9 mouse cellular contexts compared by ENCODE assay signal in genomic region chr11:94549691-94550441, GRCm38 (mm10). TPM values are rescaled to one million over a fixed set of nuclear protein-coding genes. Genes with fewer than 3 reads are reported as not detected.
DNase-seq lines count a peak whose midpoint lies in the region; ATAC-seq and TF ChIP-seq lines count a peak whose summit lies in the region.
"Had no signal": no experiment of that assay in that cellular context is flagged by ENCODE, and none has a peak within 500 bp of the region (broad histone marks: within the 10 kb centered on the region; RNA-seq: fewer than 3 reads in every experiment).

No protein-coding gene starts in this region.

- WGBS in cerebellum, adult 2 months = 75% methylated on average over 10 of the region's 10 CpGs
- 51% methylated on average over 10 of the region's 10 CpGs for WGBS in lung, embryonic 15.5 days
- WGBS in lung, postnatal 0 days = 55% methylated on average over 10 of the region's 10 CpGs
- WGBS in olfactory bulb, adult 2 months = 55% methylated on average over 10 of the region's 10 CpGs

- peaks cover 7% of the 10 kb centered on the region; the same call in 1 of the 2 replicates for H3K4me1 ChIP-seq in cerebellum, adult 2 months (ENCODE audit: control insufficient read depth, insufficient read depth, low read length)
- peaks cover 23% of the 10 kb centered on the region for H3K4me1 ChIP-seq in lung, embryonic 15.5 days
- no peaks in the 10 kb centered on the region; the same call in 1 of the 2 replicates for H3K4me1 ChIP-seq in lung, postnatal 0 days (ENCODE audit: insufficient read depth, low read depth, low read length)
- peaks cover 8% of the 10 kb centered on the region; the same call in 1 of the 2 replicates for H3K4me1 ChIP-seq in olfactory bulb, adult 2 months (ENCODE audit: control insufficient read depth, insufficient read depth, low read length)

- no peak for ATAC-seq in lung, embryonic 15.5 days (ENCODE audit: borderline replicate concordance, extremely low read depth, low FRiP score, low TSS enrichment)
- no peak for ATAC-seq in lung, postnatal 0 days

- TF ChIP-seq CTCF in cerebellum, adult 2 months (IDR thresholded peaks at IDR 0.05; ENCODE audit: borderline replicate concordance, insufficient read depth, low read depth, low read length) = no peak
- no peak for TF ChIP-seq CTCF in lung, postnatal 0 days (IDR thresholded peaks at IDR 0.05)
- TF ChIP-seq CTCF in layer of hippocampus, adult 2 months (conservative IDR thresholded peaks at IDR 0.05) = no peak
- TF ChIP-seq CTCF in olfactory bulb, adult 2 months (IDR thresholded peaks at IDR 0.05; ENCODE audit: insufficient read depth, low read depth, low read length) = no peak

- no peaks in the 10 kb centered on the region for H3K36me3 ChIP-seq in lung, embryonic 15.5 days
- no peaks in the 10 kb centered on the region for H3K36me3 ChIP-seq in lung, postnatal 0 days (ENCODE audit: insufficient read depth, low read length)

- no peaks in the 10 kb centered on the region for H3K9me3 ChIP-seq in lung, embryonic 15.5 days
- no peaks in the 10 kb centered on the region for H3K9me3 ChIP-seq in lung, postnatal 0 days (ENCODE audit: low read length)

- no peak overlapping the region for H3K9ac ChIP-seq in lung, embryonic 15.5 days
- H3K9ac ChIP-seq in lung, postnatal 0 days (replicated peaks; ENCODE audit: low read depth) = no peak overlapping the region

- H3K27ac ChIP-seq in cerebellum, adult 2 months (ENCODE audit: insufficient read depth, low read length) = peak overlapping the region; percentile 88; the same call in 1 of the 2 replicates
- peak overlapping the region; percentile 91; the same call in 1 of the 2 replicates for H3K27ac ChIP-seq in lung, embryonic 15.5 days
- no peak overlapping the region for H3K27ac ChIP-seq in lung, postnatal 0 days (ENCODE audit: low read length)
- H3K27ac ChIP-seq in layer of hippocampus, adult 2 months = peak overlapping the region; percentile 98
- peak overlapping the region; percentile 93 for H3K27ac ChIP-seq in olfactory bulb, adult 2 months (ENCODE audit: insufficient read depth, low read depth, low read length)

- peak overlapping the region; percentile 89; the same call in 1 of the 2 replicates for H3K4me2 ChIP-seq in lung, embryonic 15.5 days
- H3K4me2 ChIP-seq in lung, postnatal 0 days (replicated peaks; ENCODE audit: low read depth, low read length) = no peak overlapping the region

- no peak for TF ChIP-seq POLR2A in cerebellum, adult 2 months (IDR thresholded peaks at IDR 0.05; ENCODE audit: borderline replicate concordance, insufficient read depth, low read length)
- no peak for TF ChIP-seq POLR2A in olfactory bulb, adult 2 months (IDR thresholded peaks at IDR 0.05; ENCODE audit: insufficient read depth, low read depth, low read length)

- no peaks in the 10 kb centered on the region for H3K27me3 ChIP-seq in cerebellum, adult 2 months (ENCODE audit: control insufficient read depth, insufficient read depth, low read length)
- H3K27me3 ChIP-seq in lung, embryonic 15.5 days = no peaks in the 10 kb centered on the region
- H3K27me3 ChIP-seq in lung, postnatal 0 days (replicated peaks; ENCODE audit: insufficient read depth, low read length) = no peaks in the 10 kb centered on the region

- no peak overlapping the region for H3K4me3 ChIP-seq in cerebellum, adult 2 months (replicated peaks; ENCODE audit: insufficient read depth, low read depth, low read length)
- H3K4me3 ChIP-seq in lung, embryonic 15.5 days = no peak overlapping the region
- H3K4me3 ChIP-seq in lung, postnatal 0 days (ENCODE audit: low read depth, low read length) = no peak overlapping the region
- peak overlapping the region; percentile 74; the same call in 1 of the 2 replicates for H3K4me3 ChIP-seq in layer of hippocampus, adult 2 months
- no peak overlapping the region for H3K4me3 ChIP-seq in olfactory bulb, adult 2 months (ENCODE audit: insufficient read depth, low read depth, low read length)

- no peak for TF ChIP-seq EP300 in lung, postnatal 0 days (IDR thresholded peaks at IDR 0.05)

- DNase-seq in cerebellum, adult 2 months = no peak
- no peak for DNase-seq in cerebellum, postnatal 25 days
- no peak for DNase-seq in lung, postnatal 0 days (ENCODE audit: low spot score)
- DNase-seq in layer of hippocampus, adult 2 months (ENCODE audit: low spot score in 2 of 2) = peak; percentile 25 to 73
- no peak for DNase-seq in T-cell, adult 2 months (ENCODE audit: low spot score)
- no peak for DNase-seq in B cell, adult 2 months

RNA-seq across cellular contexts. Expression of gene Rsad1, which starts 0.8 kb away (rescaled TPM):
- 19.7 and 20.8 TPM in 2 replicates for polyA plus RNA-seq in cerebellum, adult 2 months (2012; rRNA removed)
- 3.2 and 3.7 TPM in 2 replicates for polyA plus RNA-seq in lung, embryonic 15.5 days (2015; fragmentation: Nextera tagmentation; extraction: Ambion mirVana)
- 1.6 and 2.3 TPM in 2 replicates for polyA plus RNA-seq in lung, postnatal 0 days (2015; fragmentation: Nextera tagmentation; extraction: Ambion mirVana)
- total RNA-seq in layer of hippocampus, adult 2 months (2021) = 10 to 100 TPM in 1 of 2 experiments, 1 to 10 TPM in 1; 9.3 to 11.3 TPM
- not detected in 2 replicates for polyA plus RNA-seq in olfactory bulb, adult 2 months (2012; ENCODE audit: insufficient read depth, insufficient read length, low replicate concordance, missing spikeins)

RNA-seq across cellular contexts. Expression of gene Chad, which starts 15.0 kb away (rescaled TPM):
- polyA plus RNA-seq in cerebellum, adult 2 months (2012; rRNA removed) = 0.82 and 1.1 TPM in 2 replicates
- 2.3 and 2.7 TPM in 2 replicates for polyA plus RNA-seq in lung, embryonic 15.5 days (2015; fragmentation: Nextera tagmentation; extraction: Ambion mirVana)
- polyA plus RNA-seq in lung, postnatal 0 days (2015; fragmentation: Nextera tagmentation; extraction: Ambion mirVana) = 23.9 and 29.0 TPM in 2 replicates
- total RNA-seq in layer of hippocampus, adult 2 months (2021) = under 1 TPM; 0.28 to 0.49 TPM
- not detected in 2 replicates for polyA plus RNA-seq in olfactory bulb, adult 2 months (2012; ENCODE audit: insufficient read depth, insufficient read length, low replicate concordance, missing spikeins)

RNA-seq across cellular contexts. Expression of gene Mycbpap, which starts 28.3 kb away (rescaled TPM):
- 3.6 and 4.9 TPM in 2 replicates for polyA plus RNA-seq in cerebellum, adult 2 months (2012; rRNA removed)
- polyA plus RNA-seq in lung, embryonic 15.5 days (2015; fragmentation: Nextera tagmentation; extraction: Ambion mirVana) = 4.6 and 5.4 TPM in 2 replicates
- polyA plus RNA-seq in lung, postnatal 0 days (2015; fragmentation: Nextera tagmentation; extraction: Ambion mirVana) = 3.1 and 4.7 TPM in 2 replicates
- total RNA-seq in layer of hippocampus, adult 2 months (2021) = 1 to 10 TPM; 2.2 to 4.6 TPM
- not detected in 2 replicates for polyA plus RNA-seq in olfactory bulb, adult 2 months (2012; ENCODE audit: insufficient read depth, insufficient read length, low replicate concordance, missing spikeins)
- polyA plus RNA-seq: C2C12 had no signal

RNA-seq across cellular contexts. Expression of gene Epn3, which starts 50.1 kb away (rescaled TPM):
- 31.1 and 35.9 TPM in 2 replicates for polyA plus RNA-seq in cerebellum, adult 2 months (2012; rRNA removed)
- polyA plus RNA-seq in lung, embryonic 15.5 days (2015; fragmentation: Nextera tagmentation; extraction: Ambion mirVana) = 16.8 and 17.3 TPM in 2 replicates
- polyA plus RNA-seq in lung, postnatal 0 days (2015; fragmentation: Nextera tagmentation; extraction: Ambion mirVana) = 33.2 and 34.5 TPM in 2 replicates
- 1 to 10 TPM; 1.6 TPM for total RNA-seq in layer of hippocampus, adult 2 months (2021)
- not detected in 2 replicates for polyA plus RNA-seq in olfactory bulb, adult 2 months (2012; ENCODE audit: insufficient read depth, insufficient read length, low replicate concordance, missing spikeins)

RNA-seq across cellular contexts. Expression of gene Acsf2, which starts 51.8 kb away (rescaled TPM):
- 13.1 and 15.2 TPM in 2 replicates for polyA plus RNA-seq in cerebellum, adult 2 months (2012; rRNA removed)
- polyA plus RNA-seq in lung, embryonic 15.5 days (2015; fragmentation: Nextera tagmentation; extraction: Ambion mirVana) = 6.8 and 7.1 TPM in 2 replicates
- polyA plus RNA-seq in lung, postnatal 0 days (2015; fragmentation: Nextera tagmentation; extraction: Ambion mirVana) = 3.2 and 3.4 TPM in 2 replicates
- total RNA-seq in layer of hippocampus, adult 2 months (2021) = 10 to 100 TPM; 18.7 to 19.5 TPM
- polyA plus RNA-seq in olfactory bulb, adult 2 months (2012; ENCODE audit: insufficient read depth, insufficient read length, low replicate concordance, missing spikeins) = not detected in 2 replicates

Comparison
In these comparisons a context has a peak if more than half of its experiments do, and no peak if none do; other contexts are left out.
1. DNase-seq: peak in layer of hippocampus, adult 2 months (2 of 2); none in cerebellum, adult 2 months (0 of 2), cerebellum, postnatal 25 days (0 of 2), lung, postnatal 0 days (single experiment), T-cell, adult 2 months (single experiment) and B cell, adult 2 months (0 of 2).